Mouse (Mus musculus) kidney, adult 2 months (tissue): ENCODE measurements around the gene Ildr1.

Experiments used
- CTCF ChIP-seq: fragments of 200-500 bp; conservative IDR thresholded peaks from 2 replicates; pipeline ENCODE4 v1.5.1; 2011; ENCODE audit warnings: low read depth, mild to moderate bottlenecking, control low read depth, low read length, moderate library complexity, mixed read lengths; ENCODE audit not compliant: insufficient read depth, insufficient read length
- POLR2A ChIP-seq: fragments of 200-500 bp; IDR thresholded peaks from one replicate; pipeline ENCODE4 v1.6.1; 2011; ENCODE audit warnings: low read depth, low read length, control low read depth

- TF ChIP-seq CTCF (no peak), POLR2A (no peak)
Observed at GRCm38 (mm10) chr16:36718637-36719036, 24.9 kb downstream of the Ildr1 start.
